Mouse (Mus musculus) C2C12 (cell line): ENCODE results near the gene Anks1b. TPM values are rescaled to one million over a fixed set of nuclear protein-coding genes. Genes with fewer than 3 reads are reported as not detected.
A peak's percentile ranks its signal among the peaks of the same experiment; 100 is the strongest.

Source experiments
- H3K27me3 ChIP-seq: one replicate; pipeline ENCODE4 v1.6.1; 2011; ENCODE audit not compliant: control insufficient read depth, insufficient read depth, insufficient read length
- H3K36me3 ChIP-seq: one replicate; pipeline ENCODE4 v1.6.1; 2011; ENCODE audit not compliant: control insufficient read depth, insufficient read depth
- H3K4me3 ChIP-seq: one replicate; pipeline ENCODE4 v1.5.1; 2011; ENCODE audit warnings: mild to moderate bottlenecking, control low read depth; ENCODE audit not compliant: poor library complexity, insufficient read depth, severe bottlenecking
- H3K79me2 ChIP-seq: one replicate; pipeline ENCODE4 v1.6.1; 2011; ENCODE audit not compliant: control insufficient read depth, insufficient read depth
- H3K79me3 ChIP-seq: one replicate; pipeline ENCODE4 v1.6.1; 2011; ENCODE audit warnings: low read depth, control low read depth
- H3ac ChIP-seq: one replicate; pipeline ENCODE3; 2011; ENCODE audit warnings: low read depth; ENCODE audit not compliant: control insufficient read depth, insufficient read length
- CEBPB ChIP-seq: IDR thresholded peaks from one replicate; pipeline ENCODE4 v1.6.1; 2011; ENCODE audit warnings: low read depth, mild to moderate bottlenecking, control low read depth, moderate library complexity
- CTCF ChIP-seq: IDR thresholded peaks from one replicate; pipeline ENCODE4 v1.5.1; 2011; ENCODE audit not compliant: control insufficient read depth, insufficient read depth, insufficient read length
- FOSL1 ChIP-seq: IDR thresholded peaks from one replicate; pipeline ENCODE4 v1.8.0; 2011; ENCODE audit warnings: mild to moderate bottlenecking, low read length; ENCODE audit not compliant: poor library complexity, insufficient read depth, severe bottlenecking
- MAX ChIP-seq: IDR thresholded peaks from one replicate; pipeline ENCODE4 v1.6.1; 2011; ENCODE audit warnings: mild to moderate bottlenecking, control low read depth
- MYOD1 ChIP-seq: IDR thresholded peaks from one replicate; pipeline ENCODE4 v1.6.1; 2011; ENCODE audit warnings: low read depth; ENCODE audit not compliant: control insufficient read depth, insufficient read length
- MYOG ChIP-seq: IDR thresholded peaks from one replicate; pipeline ENCODE4 v1.6.1; 2011; ENCODE audit not compliant: control insufficient read depth, insufficient read length; ENCODE audit errors: extremely low read depth
- USF1 ChIP-seq: IDR thresholded peaks from one replicate; pipeline ENCODE4 v1.6.1; 2011; ENCODE audit warnings: low read depth, mild to moderate bottlenecking, control low read depth, moderate library complexity
- polyA plus RNA-seq: library from polyadenylated mRNA; unstranded; fragments of >200 nt; fragmentation: generic; extraction: Trizol; gene quantifications from one replicate; pipeline ENCODE4 v1.2.1, GENCODE M21; 2012; ENCODE audit warnings: missing spikeins

Anks1b gene
- polyA plus RNA-seq, 1 experiment = 0.27 TPM

GRCm38 (mm10) chr10:89913174-89913573, 39.9 kb downstream of the Anks1b start:
- Histone ChIP-seq H3K79me2 (no peaks in the 10 kb centered on the region), H3K36me3 (no peaks in the 10 kb centered on the region), H3K79me3 (no peaks in the 10 kb centered on the region), H3K27me3 (no peaks in the 10 kb centered on the region), H3ac (no peak overlapping the region), H3K4me3 (no peak overlapping the region)
- TF ChIP-seq CEBPB = no peak
- TF ChIP-seq CTCF = no peak
- no peak for TF ChIP-seq FOSL1
- no peak for TF ChIP-seq MYOG
- TF ChIP-seq USF1 = no peak
- no peak for TF ChIP-seq MYOD1
- TF ChIP-seq MAX = no peak

- no peaks in the 10 kb centered on the region for H3K79me3 ChIP-seq
Measured at GRCm38 (mm10) chr10:89917141-89917540, 43.8 kb downstream of the Anks1b start.

GRCm38 (mm10) chr10:89921965-89922364, 48.7 kb downstream of the Anks1b start:
- H3K4me3 ChIP-seq = no peak overlapping the region
- TF ChIP-seq MYOG (no peak), MYOD1 (no peak), MAX (no peak), USF1 (no peak), FOSL1 (no peak), CEBPB (no peak)
- H3K27me3 ChIP-seq = no peaks in the 10 kb centered on the region
- no peaks in the 10 kb centered on the region for H3K36me3 ChIP-seq
- no peak overlapping the region for H3ac ChIP-seq
- H3K79me3 ChIP-seq = no peaks in the 10 kb centered on the region
- no peaks in the 10 kb centered on the region for H3K79me2 ChIP-seq

More at GRCm38 (mm10) chr10:89917141-89917540, 43.8 kb downstream of the Anks1b start:
- Histone ChIP-seq H3ac (no peak overlapping the region), H3K4me3 (no peak overlapping the region), H3K27me3 (no peaks in the 10 kb centered on the region), H3K36me3 (no peaks in the 10 kb centered on the region), H3K79me2 (no peaks in the 10 kb centered on the region)
- TF ChIP-seq MYOG (no peak), MAX (no peak), USF1 (no peak), MYOD1 (no peak), CTCF (no peak), FOSL1 (no peak), CEBPB (no peak)

GRCm38 (mm10) chr10:89942180-89942579, 68.9 kb downstream of the Anks1b start:
- H3K4me3 ChIP-seq = no peak overlapping the region
- no peaks in the 10 kb centered on the region for H3K36me3 ChIP-seq
- H3K79me2 ChIP-seq = no peaks in the 10 kb centered on the region
- H3K79me3 ChIP-seq = no peaks in the 10 kb centered on the region
- TF ChIP-seq FOSL1 (no peak), CTCF (no peak)
- H3K27me3 ChIP-seq = no peaks in the 10 kb centered on the region
- H3ac ChIP-seq = no peak overlapping the region

GRCm38 (mm10) chr10:89946636-89947349, 73.5 kb downstream of the Anks1b start:
- Histone ChIP-seq H3K79me3 (no peaks in the 10 kb centered on the region), H3ac (no peak overlapping the region), H3K4me3 (no peak overlapping the region), H3K27me3 (no peaks in the 10 kb centered on the region), H3K79me2 (no peaks in the 10 kb centered on the region), H3K36me3 (no peaks in the 10 kb centered on the region)
- TF ChIP-seq USF1 = no peak
- peak; percentile 14 for TF ChIP-seq CEBPB
- TF ChIP-seq MYOD1 = no peak
- no peak for TF ChIP-seq MAX

- H3K36me3 ChIP-seq = no peaks in the 10 kb centered on the region
- H3K27me3 ChIP-seq = no peaks in the 10 kb centered on the region
- no peak overlapping the region for H3ac ChIP-seq
- no peak overlapping the region for H3K4me3 ChIP-seq
- no peak for TF ChIP-seq USF1
- TF ChIP-seq MYOD1 = no peak
- TF ChIP-seq CEBPB = no peak
- no peak for TF ChIP-seq MYOG
- no peak for TF ChIP-seq CTCF
- TF ChIP-seq FOSL1 = no peak
- no peak for TF ChIP-seq MAX
- no peaks in the 10 kb centered on the region for H3K79me2 ChIP-seq
- no peaks in the 10 kb centered on the region for H3K79me3 ChIP-seq
Measured at GRCm38 (mm10) chr10:89974361-89974760, 101.1 kb downstream of the Anks1b start.
